Mouse (Mus musculus): Measurements from ENCODE around the gene Tsfm.
A peak's percentile ranks its signal among the peaks of the same experiment; 100 is the strongest.

Tsfm gene

DNA sequence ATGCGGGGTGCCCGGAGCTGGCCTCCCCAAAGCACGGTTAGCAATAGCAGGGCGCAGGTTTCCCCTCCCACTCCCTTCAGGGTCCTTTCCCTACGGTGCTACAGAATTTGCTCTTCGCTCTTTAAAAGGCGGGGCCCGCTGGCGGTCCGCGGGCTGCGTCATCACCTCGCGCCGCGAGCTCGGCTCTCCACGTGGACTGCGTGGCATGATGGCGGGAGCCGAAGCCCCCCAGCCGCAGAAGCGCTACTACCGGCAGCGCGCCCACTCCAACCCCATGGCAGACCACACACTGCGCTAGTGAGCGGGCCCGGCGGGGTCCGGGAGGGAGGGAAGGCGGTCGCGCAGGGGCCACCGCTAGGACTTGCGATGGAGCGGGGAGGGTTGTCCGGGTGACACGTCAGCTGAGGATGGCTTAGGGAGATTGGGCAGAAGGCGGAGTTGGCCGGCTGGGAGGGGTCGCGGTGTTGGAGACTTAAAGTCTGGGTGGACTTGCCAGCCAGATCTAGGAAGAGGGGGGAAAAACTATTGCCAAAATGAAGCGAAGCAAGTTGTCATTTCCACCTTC, 11.2 kb upstream of the Tsfm start:
- peak; percentile 68 to 82 for DNase-seq (ENCODE audit: low spot score in 2 of 2)

DNA sequence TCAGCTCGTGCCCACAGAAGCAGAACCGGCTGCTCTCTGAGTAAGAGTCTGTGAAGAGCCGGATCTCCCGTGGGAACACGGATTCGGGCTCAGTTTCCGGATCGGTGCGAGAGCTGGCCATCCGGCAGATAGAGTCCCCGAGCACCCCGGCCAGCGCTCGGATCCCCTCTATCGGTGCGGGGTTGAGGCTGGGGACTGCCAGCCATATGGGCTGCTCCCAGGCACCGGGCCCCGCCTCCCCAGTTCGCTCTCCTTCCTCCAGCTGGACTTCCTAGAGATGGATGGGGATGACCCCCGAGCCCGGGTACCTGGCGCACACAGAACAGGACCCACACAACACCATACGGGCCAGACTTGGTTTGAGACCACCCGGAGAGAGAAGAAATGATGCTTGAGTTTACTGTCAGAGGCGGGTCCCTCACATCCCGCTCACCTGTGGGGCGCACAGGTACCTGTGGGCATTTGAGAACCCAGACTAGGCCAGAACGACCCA, 10.7 kb upstream of the Tsfm start, which contains the start of the genes Mettl1 and Eef1akmt3:
Mettl1 (plus strand) TSS at position 141 of the 493 bp plus-strand sequence.
Eef1akmt3 (minus strand) TSS at position 240 of the 493 bp plus-strand sequence.
- no peak for DNase-seq (ENCODE audit: low spot score in 2 of 2)

DNA sequence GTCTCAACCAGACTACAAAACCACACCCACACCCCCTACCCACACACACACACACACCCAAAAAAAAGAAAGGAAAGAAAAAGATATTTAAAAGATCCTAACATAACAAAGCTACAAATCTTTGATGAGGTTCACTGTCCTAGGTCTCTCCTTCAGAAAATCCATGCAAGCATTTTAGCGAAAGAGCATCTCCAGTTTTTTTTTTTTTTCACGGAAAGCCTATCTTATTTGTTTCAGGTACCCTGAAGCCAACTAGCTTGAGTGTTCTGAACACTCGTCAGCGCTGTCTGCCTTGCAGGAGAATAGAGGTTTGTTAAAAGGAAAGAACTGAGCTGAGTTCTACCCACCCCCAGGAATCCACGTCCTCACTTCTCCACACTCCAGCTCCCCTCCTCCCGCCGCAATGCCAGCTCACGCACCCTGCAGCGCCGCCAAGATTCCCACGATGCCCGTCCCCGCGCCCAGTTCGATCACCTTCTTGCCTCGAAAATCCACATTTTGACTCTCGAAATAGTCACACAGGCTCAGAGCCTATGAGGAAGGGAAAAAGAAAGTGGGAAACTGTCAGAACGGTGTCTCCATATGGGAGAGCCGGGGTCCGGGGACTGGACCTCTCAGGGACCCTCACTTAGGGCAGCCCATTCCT, 10.1 kb upstream of the Tsfm start:
- no peak for DNase-seq (ENCODE audit: low spot score in 2 of 2)

DNA sequence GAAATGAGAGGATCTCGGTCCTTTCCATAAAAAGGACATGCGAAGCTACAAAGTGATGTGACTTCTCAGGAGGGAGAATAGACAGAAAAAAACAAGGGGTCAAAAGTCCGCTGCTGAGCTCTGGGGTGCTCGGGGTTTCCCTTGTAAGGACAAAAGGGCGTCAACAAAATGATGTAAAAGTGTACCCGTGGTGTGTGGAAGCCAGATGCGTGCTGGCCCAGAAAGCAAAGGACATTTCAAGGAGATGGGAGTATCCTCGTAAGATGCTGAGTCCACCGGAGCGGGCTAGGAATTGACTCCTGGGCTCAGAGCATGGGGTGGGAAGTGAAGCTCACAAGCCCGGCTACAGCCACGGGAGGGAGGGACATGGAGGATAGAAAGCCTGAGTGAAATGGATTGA, 7.0 kb upstream of the Tsfm start:
- no peak for DNase-seq (ENCODE audit: low spot score in 2 of 2)

DNA sequence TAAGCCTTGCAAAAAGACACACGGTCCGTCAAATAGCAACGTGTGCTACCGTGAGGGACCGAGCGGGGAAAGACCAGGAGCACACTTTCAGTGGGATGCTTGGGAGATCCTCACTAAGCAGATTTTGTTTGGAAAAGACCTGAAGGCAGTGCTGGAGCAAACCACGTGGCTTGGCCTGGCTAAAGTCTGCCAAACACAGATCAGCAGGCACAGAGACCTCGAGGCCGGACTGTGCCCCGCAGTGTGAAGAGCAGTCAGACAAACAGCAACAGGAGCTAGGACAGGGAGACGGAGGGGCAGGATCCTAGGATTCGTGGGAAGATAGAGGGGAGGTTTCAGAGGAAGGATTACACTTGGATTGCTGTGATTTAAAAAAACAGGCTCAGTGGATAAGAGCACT, 5.6 kb upstream of the Tsfm start:
- DNase-seq (ENCODE audit: low spot score in 2 of 2) = no peak

DNA sequence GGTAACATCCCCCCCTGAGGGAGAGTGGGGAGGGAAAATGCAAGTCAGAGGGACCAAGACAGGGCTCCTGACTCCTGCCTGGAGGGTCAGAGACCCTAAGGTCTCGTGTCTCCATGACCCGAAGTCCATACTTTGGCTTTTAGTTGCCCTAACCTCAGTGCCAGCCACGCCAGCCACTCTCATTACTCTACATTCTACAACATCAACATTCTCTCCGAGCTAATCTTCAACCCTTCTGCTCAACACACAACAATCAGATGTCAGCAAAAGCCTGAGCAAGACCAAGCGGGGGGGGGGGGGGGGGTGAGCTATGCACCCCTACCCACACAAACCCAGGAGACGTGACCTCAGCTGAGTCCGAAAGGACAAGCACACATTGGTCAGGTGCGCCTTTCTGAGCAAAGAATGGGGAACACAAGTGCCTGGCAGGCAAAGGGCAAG, 2.7 kb upstream of the Tsfm start:
- no peak for DNase-seq (ENCODE audit: low spot score in 2 of 2)

DNA sequence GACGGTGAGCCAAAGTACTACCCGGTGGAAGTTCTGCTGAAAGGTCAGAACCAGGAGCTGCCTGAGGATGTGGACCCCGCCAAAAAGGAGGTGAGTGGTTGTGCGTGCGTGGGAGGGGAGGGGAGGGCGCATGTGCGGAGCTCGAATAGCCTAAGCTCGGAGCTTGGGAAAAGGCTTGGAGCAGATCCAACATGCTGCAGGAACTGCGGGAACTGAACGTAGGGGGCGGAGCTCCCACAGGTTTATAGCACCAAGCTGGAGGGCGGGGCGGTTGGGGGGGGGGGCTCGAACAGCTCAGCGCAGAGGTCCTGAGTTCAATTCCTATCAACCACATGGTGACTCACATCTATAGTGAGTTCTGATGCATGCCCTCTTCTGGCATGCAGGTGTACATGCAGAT, 12.2 kb downstream of the Tsfm start:
- no peak for DNase-seq (ENCODE audit: low spot score in 2 of 2)

DNA sequence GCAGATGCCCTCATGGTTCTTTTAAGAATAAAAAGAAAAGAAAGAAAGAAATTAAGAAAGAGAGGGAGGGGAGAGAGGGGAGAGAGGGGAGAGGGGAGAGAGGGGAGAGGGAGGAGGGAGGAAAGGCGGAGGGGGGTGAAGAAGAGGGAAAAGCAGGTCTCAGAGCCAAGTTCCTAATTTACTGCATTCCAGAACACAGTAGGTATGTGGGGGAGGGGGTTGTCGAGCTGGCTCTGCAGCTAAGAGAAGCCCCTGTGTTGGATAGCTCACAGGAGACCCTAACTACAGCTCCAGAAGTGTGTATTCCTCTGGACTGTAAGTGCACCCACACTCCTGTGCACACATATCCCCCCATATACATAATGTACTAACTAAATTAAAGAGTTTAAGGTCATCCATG, 13.6 kb downstream of the Tsfm start:
- DNase-seq (ENCODE audit: low spot score in 2 of 2) = no peak

DNA sequence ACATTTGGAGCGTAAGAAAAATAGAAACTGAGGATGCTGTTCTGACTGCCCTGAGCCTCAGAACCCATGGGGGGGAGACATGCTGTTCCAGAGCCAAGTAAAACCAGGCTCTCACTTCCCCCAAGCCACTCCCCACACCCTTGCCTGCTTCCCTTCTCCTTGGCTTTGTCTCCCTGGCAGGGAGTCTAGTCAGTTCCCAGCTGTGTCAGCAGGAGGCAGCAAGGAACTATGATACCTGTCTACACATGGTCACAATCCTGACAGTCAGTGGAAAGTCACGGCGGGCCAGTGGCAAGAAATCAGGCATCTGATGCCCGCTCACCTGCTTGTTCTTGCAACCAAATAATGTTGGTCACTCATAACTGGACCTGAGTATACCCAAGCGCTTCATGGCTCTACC, 14.2 kb downstream of the Tsfm start:
- no peak for DNase-seq (ENCODE audit: low spot score in 2 of 2)

DNA sequence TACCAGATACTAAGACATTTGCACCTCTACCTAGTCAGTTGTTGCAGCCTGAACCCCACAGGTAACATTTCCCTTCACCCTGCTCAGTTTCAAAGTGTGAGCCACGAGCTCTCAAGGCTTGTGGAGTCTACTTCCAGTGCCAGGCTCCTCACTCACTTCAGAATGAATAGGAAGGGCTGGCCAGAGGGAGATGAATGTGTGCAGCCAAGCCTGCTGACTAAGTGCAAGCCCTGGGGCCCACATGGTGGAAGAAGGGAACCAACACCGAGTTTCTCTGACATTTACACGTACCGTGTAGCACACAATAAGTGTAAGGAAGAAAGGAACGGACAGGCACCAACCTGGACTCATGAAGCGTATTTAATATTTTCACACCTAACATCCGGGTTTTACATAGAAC, 26.8 kb downstream of the Tsfm start:
- DNase-seq (ENCODE audit: low spot score in 2 of 2) = no peak

DNA sequence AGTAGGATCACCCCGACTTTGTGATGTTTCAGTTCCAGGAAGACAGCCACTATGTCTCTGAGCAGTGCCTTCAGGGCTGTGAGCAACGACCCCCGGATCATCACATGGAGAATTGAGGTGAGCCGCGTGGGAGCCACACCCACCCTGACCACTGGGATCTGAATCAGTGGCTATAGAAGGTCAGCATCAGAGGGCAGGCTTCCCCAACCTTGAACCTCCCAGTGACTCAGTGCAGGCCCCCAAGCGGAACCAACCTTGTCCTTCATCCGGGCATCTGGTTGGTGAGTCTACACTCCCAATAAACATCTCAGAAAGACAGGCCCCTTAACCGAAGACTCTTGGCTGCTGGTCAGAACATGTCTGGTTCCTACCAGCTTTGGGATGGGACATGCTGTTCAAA, 27.3 kb downstream of the Tsfm start:
- no peak for DNase-seq (ENCODE audit: low spot score in 2 of 2)

DNA sequence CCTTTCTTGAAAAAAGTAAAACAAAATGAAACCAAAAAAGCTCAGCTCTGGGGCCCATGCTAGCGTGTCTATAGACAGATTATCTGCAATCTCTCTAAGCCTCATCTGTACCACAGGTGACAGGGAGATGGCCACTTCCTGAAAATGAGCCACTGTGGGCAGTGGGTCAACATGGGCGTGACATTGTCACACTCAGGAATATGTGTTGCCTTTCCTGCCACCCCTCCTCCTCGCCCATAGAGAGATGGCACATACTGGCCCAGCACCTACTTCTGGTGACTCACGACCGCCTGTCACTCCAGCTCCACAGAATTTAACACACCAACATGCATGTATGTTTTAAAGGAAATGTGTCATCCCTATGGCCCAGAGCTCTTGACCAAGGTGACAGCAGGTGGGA, 27.9 kb downstream of the Tsfm start:
- peak; percentile 15 to 54 for DNase-seq (ENCODE audit: low spot score in 2 of 2)

DNA sequence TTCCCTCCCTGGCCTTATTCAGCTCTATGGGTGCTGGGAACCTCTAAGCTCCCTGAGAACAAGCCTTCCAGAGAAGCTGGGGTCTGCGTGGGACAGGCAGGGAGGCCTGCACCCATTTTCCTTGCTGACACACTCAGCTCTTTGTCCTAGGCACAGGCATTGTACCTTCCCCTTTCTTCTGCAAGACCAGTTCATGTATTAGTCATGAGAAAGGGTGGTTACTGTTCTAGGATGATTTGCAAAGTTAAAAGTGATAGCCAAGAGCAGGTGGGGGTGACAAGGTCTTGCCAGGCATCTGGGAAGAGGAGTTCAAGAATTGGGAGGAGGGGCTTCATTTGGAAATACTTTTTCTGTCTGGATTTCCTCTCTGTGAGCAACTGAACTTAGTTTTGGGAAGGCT, 28.6 kb downstream of the Tsfm start:
- no peak for DNase-seq (ENCODE audit: low spot score in 2 of 2)

DNA sequence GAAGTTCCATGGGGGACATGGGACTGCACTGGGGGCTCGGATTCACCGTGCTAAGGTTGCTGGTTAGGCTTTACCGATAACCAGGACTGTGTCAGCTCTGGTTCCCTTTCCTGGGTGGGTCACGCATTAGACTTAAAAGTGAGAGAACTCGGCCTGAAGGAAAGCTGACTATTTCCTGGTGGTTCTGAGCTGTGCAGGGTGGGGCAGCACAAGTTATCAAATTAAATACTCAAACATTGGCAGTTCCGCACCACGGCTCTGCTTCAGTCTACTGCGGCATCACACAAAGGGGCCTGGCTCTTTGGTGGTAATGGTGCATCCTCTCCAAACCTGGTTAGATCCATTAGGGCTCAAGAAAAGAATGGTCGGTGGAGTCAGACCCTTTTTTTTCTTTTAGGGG, 29.3 kb downstream of the Tsfm start:
- DNase-seq (ENCODE audit: low spot score in 2 of 2) = no peak

DNA sequence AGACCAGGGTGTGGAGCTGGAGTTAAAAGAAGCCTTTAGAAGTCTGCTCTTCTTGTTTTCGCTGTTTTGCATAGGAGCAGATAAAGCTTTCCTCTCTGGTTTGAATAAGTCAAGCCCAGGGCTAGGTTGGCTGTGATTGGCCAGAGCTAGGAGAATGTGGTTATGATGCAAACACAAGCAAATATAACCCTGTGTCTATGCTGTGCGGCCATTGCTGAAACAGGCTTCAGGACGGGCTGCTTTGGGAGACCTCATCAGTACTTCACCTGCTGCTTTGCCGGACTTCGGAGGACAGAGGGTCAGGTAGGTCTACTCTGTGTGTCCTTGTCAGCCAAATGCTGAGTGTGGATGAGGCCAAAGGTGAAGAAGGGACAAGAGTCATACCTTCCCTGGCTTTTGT, 30.1 kb downstream of the Tsfm start, which contains the start of gene Avil:
Avil (plus strand) TSS at position 181 of the 400 bp plus-strand sequence.
- no peak for DNase-seq (ENCODE audit: low spot score in 2 of 2)

DNA sequence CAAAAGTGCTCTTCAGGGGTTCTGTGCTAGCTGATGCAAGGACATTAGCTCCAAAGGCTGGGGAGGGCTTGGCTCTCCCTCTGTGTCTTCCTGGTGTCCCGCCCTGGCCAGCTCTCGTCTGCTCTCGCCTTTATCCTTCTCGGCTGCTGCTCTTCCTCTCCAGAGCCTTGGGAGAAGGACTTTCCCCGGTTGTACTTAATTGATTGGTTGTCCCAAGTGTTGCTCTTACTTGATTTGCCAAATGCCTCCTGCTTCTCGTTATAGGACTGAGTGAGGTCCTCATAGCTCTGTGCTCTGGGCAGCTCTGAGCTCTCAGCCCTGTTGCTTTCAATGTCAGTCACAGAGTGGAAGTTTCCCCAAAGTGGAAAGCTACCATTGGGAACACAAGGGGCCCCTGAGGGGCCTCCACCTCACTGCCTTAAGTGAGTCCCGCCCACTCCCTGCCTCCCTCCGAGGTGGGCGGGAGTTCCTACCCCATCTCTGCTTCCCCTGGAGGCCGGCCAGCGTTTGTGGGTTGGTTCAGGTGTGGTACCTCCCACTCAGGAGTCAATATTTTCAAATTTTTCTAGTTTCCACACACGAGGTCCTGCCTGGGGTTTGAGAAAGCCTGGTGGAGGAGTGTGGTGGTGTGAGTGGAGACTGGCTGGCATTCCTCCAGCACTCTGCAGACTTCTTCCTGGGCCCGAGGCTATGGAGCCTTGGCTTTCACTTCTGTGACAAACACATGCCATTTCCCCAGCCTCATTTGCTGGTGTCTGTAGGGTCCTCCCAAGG, 33.1 kb downstream of the Tsfm start:
- no peak for DNase-seq (ENCODE audit: low spot score in 2 of 2)

DNA sequence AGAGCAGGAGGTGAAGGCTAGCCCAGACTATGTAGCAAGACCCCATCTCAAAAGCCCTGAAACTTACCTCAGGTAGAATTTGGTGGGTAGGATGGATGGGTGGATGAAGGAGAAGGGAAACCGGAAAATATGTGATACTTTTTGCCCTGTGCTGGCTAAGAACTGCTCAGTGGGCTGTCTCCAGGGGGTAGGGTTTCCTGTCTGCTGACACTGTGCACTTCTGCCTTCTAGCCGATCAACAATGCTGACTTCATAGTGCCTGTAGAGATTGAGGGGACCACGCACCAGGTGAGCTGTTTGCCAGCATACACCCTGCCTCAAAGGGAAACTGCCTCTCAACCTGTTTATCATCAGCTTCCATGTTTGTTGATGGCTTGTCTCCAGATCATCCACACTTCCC, 37.0 kb downstream of the Tsfm start:
- DNase-seq (ENCODE audit: low spot score in 2 of 2) = peak in 1 of 2 experiments; percentile 24

DNA sequence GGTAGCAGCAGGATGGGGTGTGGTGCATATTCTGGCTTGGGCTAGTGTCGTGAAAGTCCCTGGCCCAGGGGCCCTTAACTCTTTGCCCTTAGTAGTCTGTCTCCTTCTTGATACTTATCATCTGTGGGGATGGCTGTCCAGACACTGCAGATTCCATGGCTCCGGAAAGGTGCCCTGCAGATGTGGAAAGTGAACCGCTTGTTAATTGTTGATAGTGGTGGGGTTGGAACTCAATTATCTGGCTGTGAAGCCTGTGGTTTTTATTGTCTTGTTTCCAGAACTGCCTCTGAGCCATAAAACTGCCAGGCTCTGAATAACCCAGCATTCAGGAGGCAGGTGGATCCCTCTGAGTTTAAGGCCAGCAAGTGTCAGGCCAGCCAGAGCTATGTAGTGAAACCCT, 39.0 kb downstream of the Tsfm start:
- no peak for DNase-seq (ENCODE audit: low spot score in 2 of 2)

DNA sequence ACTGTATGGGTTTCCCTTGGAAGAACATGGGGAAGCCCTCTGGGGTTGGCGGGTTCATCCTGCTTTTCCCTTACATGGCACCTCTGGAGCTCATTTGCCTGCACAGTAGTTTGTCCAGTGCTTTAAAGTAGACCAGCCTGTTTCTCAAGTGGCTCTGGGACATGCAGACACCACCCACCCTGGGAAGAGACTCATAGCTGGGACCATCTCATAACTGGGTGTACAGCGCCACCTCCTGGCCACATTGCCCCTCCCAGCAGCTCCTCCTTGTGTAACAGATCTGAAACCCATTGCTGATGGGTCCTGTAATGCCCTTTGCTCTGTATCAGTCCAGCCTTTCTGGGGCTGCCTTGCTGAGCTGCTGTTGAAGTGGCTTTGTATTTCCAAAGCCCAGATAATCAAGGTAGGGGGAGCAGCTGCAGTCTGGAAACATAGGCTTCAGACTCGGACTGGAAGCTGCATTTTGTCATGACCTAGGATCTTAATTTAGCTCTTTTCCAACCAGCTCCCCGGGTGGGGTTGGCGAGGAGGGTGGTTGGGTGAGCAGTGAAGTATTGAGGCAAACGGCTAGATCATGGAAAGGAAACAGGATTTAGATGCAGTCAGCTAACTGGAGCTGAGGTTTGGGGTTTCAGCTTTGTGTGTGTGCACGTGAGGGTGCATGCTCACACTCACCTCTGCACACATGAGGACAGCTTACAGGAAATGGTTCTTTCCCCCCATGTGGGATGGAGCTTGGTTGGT, 40.2 kb downstream of the Tsfm start:
- peak; percentile 76 to 84 for DNase-seq (ENCODE audit: low spot score in 2 of 2)

DNA sequence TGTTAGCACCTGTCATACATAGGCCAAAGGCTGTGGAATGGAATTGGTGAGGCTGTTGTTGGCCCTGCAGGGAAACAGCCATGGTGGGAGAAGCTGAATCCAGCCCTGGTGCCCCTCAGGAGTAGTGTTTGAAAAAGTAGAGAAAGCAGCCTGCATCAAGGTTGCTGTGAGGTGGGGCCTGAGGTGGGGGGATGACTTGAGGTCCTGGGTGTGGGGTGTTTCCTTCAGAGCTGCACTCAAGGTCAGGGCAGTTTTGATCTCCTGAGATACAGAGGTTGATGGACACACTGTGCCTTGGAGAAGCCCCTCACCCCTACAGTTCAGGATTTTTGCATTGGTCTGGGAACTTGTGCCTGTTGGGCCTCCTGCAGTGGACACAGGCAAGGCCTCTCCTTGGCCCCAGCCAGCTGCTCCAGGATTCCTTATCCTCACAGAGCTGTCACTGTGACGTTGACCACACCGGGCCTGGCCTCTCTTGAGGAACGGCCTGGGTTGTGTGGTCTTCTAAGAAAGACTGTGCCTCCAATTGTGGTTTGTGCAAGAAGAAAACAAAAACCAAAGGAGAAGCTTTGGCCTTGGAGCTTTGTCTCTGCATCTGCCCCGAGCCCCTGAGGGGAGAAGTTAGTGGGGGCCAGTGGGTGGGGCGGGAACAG, 42.0 kb downstream of the Tsfm start:
- no peak for DNase-seq (ENCODE audit: low spot score in 2 of 2)
